Mouse (Mus musculus): ENCODE measurements at regions not wholly inside any gene's neighbourhood (a gene's known extent, or its start where the extent isn't known, plus 50 kb on each side); places are given as distances from the start of the nearest gene placed in this dataset.

- DNase-seq (ENCODE audit: low read depth) = no peak
Observed at GRCm38 (mm10) chr1:191486766-191487165, 83.7 kb upstream of the Ppp2r5a start.

GRCm38 (mm10) chr1:191484726-191485425 lies 81.8 kb upstream of the Ppp2r5a start:
- DNase-seq (ENCODE audit: low read depth) = no peak

- DNase-seq (ENCODE audit: low read depth) = peak; percentile 29
Observed at GRCm38 (mm10) chr1:191479906-191480379, 76.9 kb upstream of the Ppp2r5a start.

- no peak for DNase-seq (ENCODE audit: low read depth)
Observed at GRCm38 (mm10) chr1:191472551-191472950, 69.5 kb upstream of the Ppp2r5a start.

- DNase-seq (ENCODE audit: low read depth) = no peak
Observed at GRCm38 (mm10) chr1:191471489-191471888, 68.4 kb upstream of the Ppp2r5a start.

- DNase-seq (ENCODE audit: low read depth) = no peak
Observed at GRCm38 (mm10) chr1:191470190-191470985, 67.3 kb upstream of the Ppp2r5a start.

GRCm38 (mm10) chr1:191468837-191469529 lies 65.9 kb upstream of the Ppp2r5a start:
- no peak for DNase-seq (ENCODE audit: low read depth)

GRCm38 (mm10) chr1:191466261-191466660 lies 63.2 kb upstream of the Ppp2r5a start:
- no peak for DNase-seq (ENCODE audit: low read depth)

- no peak for DNase-seq (ENCODE audit: low read depth)
Observed at GRCm38 (mm10) chr1:191465723-191466122, 62.7 kb upstream of the Ppp2r5a start.

GRCm38 (mm10) chr1:191465170-191465569 lies 62.1 kb upstream of the Ppp2r5a start:
- DNase-seq (ENCODE audit: low read depth) = no peak

- DNase-seq (ENCODE audit: low read depth) = no peak
Observed at GRCm38 (mm10) chr1:191461811-191462491, 58.9 kb upstream of the Ppp2r5a start.

- no peak for DNase-seq (ENCODE audit: low read depth)
Observed at GRCm38 (mm10) chr1:191459066-191459465, 56.0 kb upstream of the Ppp2r5a start.

GRCm38 (mm10) chr1:191458292-191458691 lies 55.2 kb upstream of the Ppp2r5a start:
- DNase-seq (ENCODE audit: low read depth) = no peak

GRCm38 (mm10) chr1:191457103-191457502 lies 54.0 kb upstream of the Ppp2r5a start:
- DNase-seq (ENCODE audit: low read depth) = no peak

GRCm38 (mm10) chr1:191454604-191455003 lies 51.5 kb upstream of the Ppp2r5a start:
- DNase-seq (ENCODE audit: low read depth) = no peak

- DNase-seq (ENCODE audit: low read depth) = no peak
Observed at GRCm38 (mm10) chr1:191453589-191453988, 50.5 kb upstream of the Ppp2r5a start.
